Mouse (Mus musculus) neural tube, embryonic 11.5 days (tissue): ENCODE data around the gene Irgc1. TPM values are rescaled to one million over a fixed set of nuclear protein-coding genes. Genes with fewer than 3 reads are reported as not detected.

Experiments
- ATAC-seq: fragments of 200-750 bp; cut with Nextera tagmentation; 2 replicates; pipeline ENCODE4 v1.8.0; 2017; ENCODE audit warnings: moderate number of reproducible peaks, mild to moderate bottlenecking, moderate TSS enrichment, moderate library complexity; ENCODE audit not compliant: insufficient read depth, low FRiP score, low TSS enrichment
- DNase-seq: peaks from one replicate; pipeline ENCODE4 v3.0.0-alpha.2; 2015; ENCODE audit warnings: low spot score
- H3K27ac ChIP-seq: fragments of 300-500 bp; sonication (generic); 2 replicates; pipeline ENCODE4 v1.5.1; 2014; ENCODE audit warnings: low read depth, mild to moderate bottlenecking, low read length
- H3K27me3 ChIP-seq: fragments of 300-500 bp; sonication (generic); 2 replicates; pipeline ENCODE4 v1.6.1; 2014; ENCODE audit warnings: mild to moderate bottlenecking, low read length, mixed read lengths; ENCODE audit not compliant: control insufficient read depth, insufficient read depth
- H3K36me3 ChIP-seq: fragments of 300-500 bp; sonication (generic); 2 replicates; pipeline ENCODE4 v1.6.1; 2014; ENCODE audit warnings: mild to moderate bottlenecking, low read length, moderate library complexity, mixed read lengths; ENCODE audit not compliant: control insufficient read depth, insufficient read depth
- H3K4me1 ChIP-seq: fragments of 300-500 bp; sonication (generic); 2 replicates; pipeline ENCODE4 v1.6.1; 2014; ENCODE audit warnings: low read length, mixed read lengths; ENCODE audit not compliant: control insufficient read depth, insufficient read depth
- H3K4me2 ChIP-seq: fragments of 300-500 bp; sonication (generic); 2 replicates; pipeline ENCODE4 v1.6.1; 2014; ENCODE audit warnings: low read depth, mild to moderate bottlenecking, moderate library complexity
- H3K4me3 ChIP-seq: fragments of 300-500 bp; sonication (generic); 2 replicates; pipeline ENCODE4 v1.5.1; 2014; ENCODE audit warnings: low read depth, low read length
- H3K9ac ChIP-seq: fragments of 300-500 bp; sonication (generic); 2 replicates; pipeline ENCODE4 v1.6.1; 2014; ENCODE audit warnings: mild to moderate bottlenecking, low read length
- H3K9me3 ChIP-seq: fragments of 300-500 bp; sonication (generic); 2 replicates; pipeline ENCODE4 v1.6.1; 2016; ENCODE audit warnings: low read length; ENCODE audit not compliant: control insufficient read depth
- WGBS: fragments of 180-500 bp; shearing (Covaris S2); extraction: QIAGEN DNeasy Blood & Tissue Kit; methylation state at CpG from one replicate; pipeline ENCODE4 v1.1.7; 2014; 5-methylcytosine and 5-hydroxymethylcytosine counted together
- polyA plus RNA-seq: library from polyadenylated mRNA; unstranded; fragments of >200 nt; fragmentation: Nextera tagmentation; extraction: Ambion mirVana; gene quantifications from 2 replicates; pipeline ENCODE4 v1.2.1, GENCODE M21; 2014

The Irgc1 gene
- polyA plus RNA-seq, 1 experiment from 2014 or later, result not detected

DNA sequence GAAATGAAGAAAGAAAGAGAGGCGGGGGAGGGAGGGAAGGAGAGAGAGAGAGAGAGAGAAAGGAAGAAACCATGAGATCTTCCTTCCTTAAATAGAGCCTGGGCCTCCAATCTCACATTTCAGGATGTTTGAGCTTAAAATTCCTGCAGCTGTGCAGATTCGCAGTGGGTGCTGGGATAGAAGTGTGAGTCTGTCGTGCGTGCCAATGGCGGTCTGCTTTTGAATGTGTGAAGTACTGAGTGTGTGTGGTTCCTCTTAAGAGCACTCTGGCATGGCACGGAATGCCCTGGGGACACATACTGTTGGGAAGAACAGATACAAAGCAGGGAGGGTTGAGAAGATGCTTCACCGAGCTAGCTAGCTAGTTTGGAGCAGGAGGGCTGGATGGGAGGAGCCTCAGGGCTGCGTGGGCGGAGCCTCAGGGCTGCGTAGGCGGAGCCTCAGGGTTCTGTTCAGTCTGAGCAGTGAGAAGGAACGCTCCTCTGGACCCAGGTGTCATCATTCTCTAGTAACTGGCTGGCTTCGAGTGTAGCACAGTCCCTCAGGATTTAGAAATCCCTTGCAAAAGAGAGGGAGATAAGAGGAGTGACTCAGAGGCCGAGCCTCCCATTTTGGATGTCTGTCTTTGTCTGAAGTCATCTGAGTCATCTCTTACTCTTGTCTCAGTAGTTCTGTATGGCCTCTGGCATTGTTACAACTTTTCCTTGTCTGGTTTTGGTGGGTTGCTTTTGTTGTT is 3.1 kb downstream of the Irgc1 start:
- Histone ChIP-seq H3K9ac (no peak overlapping the region), H3K36me3 (no peaks in the 10 kb centered on the region), H3K9me3 (no peaks in the 10 kb centered on the region), H3K27ac (no peak overlapping the region), H3K4me2 (no peak overlapping the region), H3K4me3 (no peak overlapping the region), H3K4me1 (no peaks in the 10 kb centered on the region), H3K27me3 (no peaks in the 10 kb centered on the region)
- DNase-seq (no peak), ATAC-seq (no peak)
- 66% methylated on average over 14 of the region's 14 CpGs for WGBS

DNA sequence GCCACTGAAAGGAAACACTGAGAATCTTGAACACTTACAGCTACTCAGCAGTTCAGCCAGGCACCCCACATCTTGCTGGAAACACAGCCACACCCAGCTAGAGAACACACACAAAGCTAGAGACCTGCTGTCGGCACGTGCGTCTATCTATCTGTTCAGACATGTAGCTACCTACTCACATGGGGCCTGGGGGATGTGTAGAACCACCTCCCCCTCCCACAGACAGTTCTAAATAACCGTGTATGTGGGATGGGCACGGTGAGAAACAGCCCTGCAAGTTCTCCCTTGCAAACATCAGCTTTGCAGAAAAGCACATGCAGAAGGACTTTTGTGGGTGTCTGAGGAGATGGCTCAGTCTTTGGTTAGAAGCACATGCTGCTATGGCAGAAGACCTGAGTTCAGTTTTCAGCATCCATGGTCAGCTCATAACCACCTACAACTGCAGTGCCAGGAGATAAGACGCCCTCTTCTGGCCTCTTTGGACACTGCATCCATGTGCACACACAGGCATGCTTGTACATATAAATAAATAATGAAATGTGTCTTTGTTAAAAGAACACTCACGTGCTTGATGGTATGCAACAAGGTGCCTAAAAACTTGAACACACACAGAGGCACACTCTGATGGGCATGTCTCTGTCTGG is 5.3 kb downstream of the Irgc1 start:
- ATAC-seq, result no peak
- no peaks in the 10 kb centered on the region for H3K27me3 ChIP-seq
- 81% methylated on average over 7 of the region's 7 CpGs for WGBS

DNA sequence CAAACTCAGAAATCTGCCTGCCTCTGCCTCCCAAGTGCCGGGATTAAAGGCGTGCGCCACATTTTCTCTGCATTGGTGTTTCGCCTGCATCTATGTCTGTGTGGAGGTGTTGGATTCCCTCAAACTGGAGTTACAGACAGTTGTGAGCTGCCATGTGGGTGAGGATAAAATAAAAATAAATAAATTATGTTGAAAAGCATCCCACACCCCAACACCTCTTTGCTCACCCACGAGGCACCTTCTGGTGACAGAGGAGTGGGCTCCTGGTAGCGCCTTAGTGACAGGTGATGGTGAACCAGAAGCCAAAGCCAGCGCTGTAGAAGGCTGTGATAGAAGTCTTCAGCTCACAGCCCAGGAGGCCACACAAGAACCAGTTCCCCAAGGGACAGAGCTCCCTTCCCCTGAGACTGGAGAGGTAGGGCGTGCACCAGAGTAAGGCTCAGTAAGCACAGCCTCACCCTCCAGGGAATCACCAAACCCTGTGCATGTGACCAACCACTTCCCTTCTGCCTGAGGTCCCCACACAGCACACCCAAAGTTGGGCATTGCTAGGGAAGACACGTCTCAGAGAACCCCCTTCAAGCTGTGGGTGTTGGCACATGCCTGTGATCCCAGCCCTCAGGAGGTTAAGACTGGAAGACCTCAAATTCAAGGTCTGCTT is 6.7 kb downstream of the Irgc1 start:
- Histone ChIP-seq H3K9me3 (no peaks in the 10 kb centered on the region), H3K4me2 (no peak overlapping the region), H3K9ac (no peak overlapping the region), H3K27ac (no peak overlapping the region), H3K4me3 (no peak overlapping the region), H3K36me3 (no peaks in the 10 kb centered on the region), H3K4me1 (no peaks in the 10 kb centered on the region), H3K27me3 (no peaks in the 10 kb centered on the region)
- ATAC-seq (no peak), DNase-seq (no peak)
- 91% methylated on average over 9 of the region's 9 CpGs for WGBS

More for the DNA sequence above, 5.3 kb downstream of the Irgc1 start:
- DNase-seq, result no peak
- H3K4me3 ChIP-seq, result no peak overlapping the region
- H3K9ac ChIP-seq, result no peak overlapping the region
- H3K27ac ChIP-seq, result no peak overlapping the region
- no peaks in the 10 kb centered on the region for H3K9me3 ChIP-seq
- H3K4me2 ChIP-seq, result no peak overlapping the region
- H3K36me3 ChIP-seq, result no peaks in the 10 kb centered on the region
- no peaks in the 10 kb centered on the region for H3K4me1 ChIP-seq

DNA sequence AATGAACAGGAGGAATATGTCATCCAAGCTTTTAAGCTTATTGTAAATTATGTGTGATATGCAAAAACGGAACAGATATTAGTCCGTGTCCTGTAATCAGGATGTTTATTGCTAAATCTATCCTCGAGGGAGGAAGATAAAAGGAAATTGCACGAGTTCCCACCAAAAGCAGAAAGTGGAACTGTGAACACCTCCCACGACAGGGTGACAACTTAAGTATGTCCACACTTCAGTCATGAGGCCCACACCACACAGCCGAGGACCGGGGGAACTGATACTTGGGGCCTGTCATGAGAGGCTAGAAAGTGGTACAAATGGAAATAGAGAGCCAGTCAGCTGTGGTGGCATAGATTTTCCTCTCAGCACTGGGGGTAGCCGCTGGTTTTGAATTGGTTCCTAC is 9.8 kb downstream of the Irgc1 start:
- no peak overlapping the region for H3K4me3 ChIP-seq
- 84% methylated on average over 8 of the region's 8 CpGs for WGBS
- H3K27me3 ChIP-seq, result no peaks in the 10 kb centered on the region
- H3K36me3 ChIP-seq, result no peaks in the 10 kb centered on the region
- H3K27ac ChIP-seq, result no peak overlapping the region
- DNase-seq, result no peak
- no peak overlapping the region for H3K9ac ChIP-seq
- no peaks in the 10 kb centered on the region for H3K4me1 ChIP-seq
- no peaks in the 10 kb centered on the region for H3K9me3 ChIP-seq
- ATAC-seq, result no peak
- no peak overlapping the region for H3K4me2 ChIP-seq

DNA sequence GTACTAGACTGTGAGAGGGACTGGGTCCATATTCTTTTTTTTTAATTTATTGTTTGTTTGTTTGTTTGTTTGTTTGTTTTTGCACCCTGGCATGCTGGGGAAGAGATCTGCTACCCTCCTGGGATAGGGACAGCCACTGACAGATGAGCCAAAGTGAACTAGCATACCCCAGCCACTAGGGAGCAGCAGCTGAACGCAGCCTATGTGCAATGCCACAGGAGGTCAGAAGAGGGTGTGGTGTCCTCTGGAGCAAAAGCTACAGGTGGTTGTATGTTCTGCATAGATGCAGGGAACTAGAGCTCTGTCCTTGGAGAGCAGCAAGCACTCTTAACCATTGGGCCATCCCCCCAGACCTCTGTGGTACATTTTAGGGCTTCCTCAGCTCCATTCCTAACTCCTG is 10.3 kb downstream of the Irgc1 start:
- DNase-seq (peak; percentile 64), ATAC-seq (no peak)
- no peaks in the 10 kb centered on the region for H3K36me3 ChIP-seq
- no peaks in the 10 kb centered on the region for H3K27me3 ChIP-seq
- H3K9me3 ChIP-seq, result no peaks in the 10 kb centered on the region
- no peak overlapping the region for H3K4me3 ChIP-seq
- no peak overlapping the region for H3K4me2 ChIP-seq
- 6% methylated on average over 1 of the region's 1 CpGs for WGBS
- H3K4me1 ChIP-seq, result no peaks in the 10 kb centered on the region
- H3K9ac ChIP-seq, result no peak overlapping the region
- H3K27ac ChIP-seq, result no peak overlapping the region

DNA sequence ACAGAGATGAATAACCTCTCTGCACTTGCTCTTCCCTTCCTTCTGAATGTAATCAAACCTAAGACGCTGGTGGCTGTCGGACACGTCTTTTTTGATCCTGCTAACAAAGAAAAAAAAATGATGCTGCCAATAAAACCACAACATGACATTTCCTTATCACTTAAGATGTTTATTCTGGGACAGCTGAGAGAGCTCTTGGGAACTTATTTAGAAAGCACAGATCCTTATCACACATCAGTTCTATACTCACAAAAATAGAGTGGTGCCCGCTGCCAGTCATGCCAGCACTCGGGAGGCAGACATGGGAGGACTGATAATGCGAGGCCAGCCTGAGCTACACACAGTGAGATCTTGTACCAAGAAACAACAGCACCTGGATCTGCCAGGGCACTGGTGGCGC is 12.2 kb downstream of the Irgc1 start:
- DNase-seq (no peak), ATAC-seq (no peak)
- no peak overlapping the region for H3K9ac ChIP-seq
- no peak overlapping the region for H3K27ac ChIP-seq
- H3K4me2 ChIP-seq, result no peak overlapping the region
- no peaks in the 10 kb centered on the region for H3K36me3 ChIP-seq
- H3K4me3 ChIP-seq, result no peak overlapping the region
- H3K4me1 ChIP-seq, result no peaks in the 10 kb centered on the region
- H3K9me3 ChIP-seq, result no peaks in the 10 kb centered on the region
- WGBS, result 78% methylated on average over 7 of the region's 7 CpGs
- no peaks in the 10 kb centered on the region for H3K27me3 ChIP-seq

DNA sequence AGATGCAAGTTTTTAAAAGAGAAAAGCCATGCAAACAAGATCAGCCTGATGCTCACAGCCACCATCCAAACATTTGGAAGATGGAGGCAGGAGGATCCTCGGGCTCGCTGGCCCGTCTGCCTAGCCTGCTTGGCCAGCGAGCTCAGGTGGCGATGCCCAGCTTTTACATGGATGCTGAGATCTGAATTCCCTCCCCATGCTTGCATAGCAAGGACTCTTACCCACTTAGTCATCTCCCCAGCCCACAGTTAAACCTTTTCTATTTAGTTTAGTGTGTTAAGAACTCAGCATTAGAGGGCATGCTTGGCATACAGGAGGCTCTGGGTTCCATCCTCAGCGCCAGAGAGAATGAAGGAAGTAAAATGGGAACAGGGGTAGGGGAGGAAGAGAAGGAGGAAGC is 12.9 kb downstream of the Irgc1 start:
- H3K4me2 ChIP-seq, result no peak overlapping the region
- ATAC-seq (no peak), DNase-seq (no peak)
- H3K4me1 ChIP-seq, result no peaks in the 10 kb centered on the region
- no peaks in the 10 kb centered on the region for H3K36me3 ChIP-seq
- H3K4me3 ChIP-seq, result no peak overlapping the region
- H3K27me3 ChIP-seq, result no peaks in the 10 kb centered on the region
- H3K9ac ChIP-seq, result no peak overlapping the region
- WGBS, result 83% methylated on average over 6 of the region's 6 CpGs
- H3K9me3 ChIP-seq, result no peaks in the 10 kb centered on the region
- no peak overlapping the region for H3K27ac ChIP-seq

DNA sequence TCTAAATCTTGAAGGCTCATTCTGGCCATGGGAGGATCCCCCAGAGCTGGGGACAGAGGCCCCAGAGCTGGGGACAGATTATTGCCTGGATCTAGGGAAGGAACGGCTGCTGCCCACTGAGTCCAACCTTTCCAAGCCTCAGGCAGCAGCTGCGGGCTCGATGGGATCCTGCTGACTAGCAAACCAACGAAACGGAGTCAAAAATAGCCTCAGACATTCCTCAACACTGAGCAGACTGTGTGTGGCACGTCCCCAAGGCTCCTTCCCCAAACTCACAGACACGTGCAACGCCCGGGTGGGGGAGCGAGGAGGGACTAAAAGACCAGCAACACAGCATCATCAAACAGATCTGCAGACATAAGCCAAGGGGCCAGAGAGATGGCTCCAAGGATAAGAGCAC is 14.1 kb downstream of the Irgc1 start:
- Histone ChIP-seq H3K36me3 (no peaks in the 10 kb centered on the region), H3K4me2 (no peak overlapping the region), H3K27me3 (no peaks in the 10 kb centered on the region), H3K27ac (no peak overlapping the region), H3K4me1 (no peaks in the 10 kb centered on the region), H3K9me3 (no peaks in the 10 kb centered on the region), H3K4me3 (no peak overlapping the region), H3K9ac (no peak overlapping the region)
- ATAC-seq, result no peak
- DNase-seq, result no peak
- WGBS, result 81% methylated on average over 10 of the region's 10 CpGs

DNA sequence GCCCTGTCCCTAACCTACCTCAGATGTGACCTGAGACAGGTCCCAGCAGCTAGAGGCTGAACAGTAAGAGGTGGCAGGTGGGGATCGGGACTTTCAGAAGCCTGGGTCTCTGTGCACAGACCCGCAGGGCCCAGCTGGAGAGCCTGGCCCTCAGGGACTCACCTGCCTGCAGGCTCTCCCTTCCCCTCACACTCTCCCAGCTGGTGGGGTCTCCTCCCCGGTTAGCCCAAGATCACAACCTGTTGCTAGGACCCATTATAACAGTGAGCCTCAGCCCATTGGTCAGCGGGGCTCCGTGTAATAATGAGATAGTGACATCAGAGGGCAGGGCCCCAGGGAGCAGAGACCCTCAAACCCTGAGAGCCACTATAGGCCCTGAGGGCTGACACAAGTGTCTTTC is 16.8 kb downstream of the Irgc1 start:
- Histone ChIP-seq H3K36me3 (no peaks in the 10 kb centered on the region), H3K27ac (no peak overlapping the region), H3K9me3 (no peaks in the 10 kb centered on the region), H3K4me1 (no peaks in the 10 kb centered on the region), H3K9ac (no peak overlapping the region), H3K4me2 (no peak overlapping the region), H3K27me3 (peaks cover 6% of the 10 kb centered on the region; the same call in 1 of the 2 replicates), H3K4me3 (no peak overlapping the region)
- 71% methylated on average over 5 of the region's 5 CpGs for WGBS
- DNase-seq, result no peak
- ATAC-seq, result no peak
